Comparison of ENCODE assay signal across 25 mouse cellular contexts in genomic region chr17:69238810-69239373, GRCm38 (mm10).
A peak's percentile ranks its signal among the peaks of the same experiment; 100 is the strongest.
DNase-seq lines count a peak whose midpoint lies in the region; ATAC-seq lines count a peak whose summit lies in the region.
"Had no signal": no experiment of that assay in that cellular context is flagged by ENCODE, and none has a peak within 500 bp of the region (broad histone marks: within the 10 kb centered on the region; RNA-seq: fewer than 3 reads in every experiment).

No protein-coding gene starts in this region.

- no peak overlapping the region for H3K4me2 ChIP-seq in heart, embryonic 15.5 days
- no peak overlapping the region for H3K4me2 ChIP-seq in limb, embryonic 11.5 days (ENCODE audit: low read depth, severe bottlenecking)
- no peak overlapping the region for H3K4me2 ChIP-seq in midbrain, embryonic 16.5 days (ENCODE audit: low read length)
- no peak overlapping the region for H3K4me2 ChIP-seq in limb, embryonic 12.5 days
- H3K4me2 ChIP-seq: embryonic facial prominence, embryonic 13.5 days; heart, embryonic 11.5 days; hindbrain, embryonic 14.5 days; liver, embryonic 11.5 days had no signal

- no peak for DNase-seq in heart, postnatal 4 days
- no peak for DNase-seq in limb, embryonic 11.5 days (ENCODE audit: low spot score)
- DNase-seq in limb, embryonic 10.5 days (ENCODE audit: low spot score) = no peak
- DNase-seq in midbrain, embryonic 10.5 days (ENCODE audit: low spot score) = no peak
- no peak for DNase-seq in adrenal gland, postnatal 25 days
- DNase-seq: cerebellum, adult 11-12 months; cerebellum, postnatal 10 days; forebrain, postnatal 0 days; gastrocnemius, postnatal 14 days; heart, adult 11 months; heart, postnatal 10 days; kidney, adult 18-20 months; lung, adult 18-20 months; thymus, adult 18-20 months; thymus, postnatal 36 days had no signal

- 0 out of 2 replicates have a peak, but pooled peaks have one; percentile 35 for ATAC-seq in heart, embryonic 15.5 days (replicated peaks; ENCODE audit: insufficient number of reproducible peaks, insufficient read depth, low FRiP score, low read depth)
- 0 out of 2 replicates have a peak, but pooled peaks have one; percentile 44 for ATAC-seq in limb, embryonic 11.5 days (ENCODE audit: insufficient number of reproducible peaks, low FRiP score, low TSS enrichment, low read depth)
- 0 out of 2 replicates have a peak, but pooled peaks have one; percentile 32 for ATAC-seq in midbrain, embryonic 16.5 days
- ATAC-seq in limb, embryonic 12.5 days (ENCODE audit: insufficient number of reproducible peaks, insufficient read depth, low FRiP score, low TSS enrichment, low read depth) = peak; percentile 31; the same call in 1 of the 2 replicates
- ATAC-seq: forebrain, postnatal 0 days had no signal

- H3K27me3 ChIP-seq in heart, embryonic 15.5 days = no peaks in the 10 kb centered on the region
- no peaks in the 10 kb centered on the region for H3K27me3 ChIP-seq in limb, embryonic 11.5 days (ENCODE audit: control insufficient read depth, insufficient read depth, low read length)
- H3K27me3 ChIP-seq in limb, embryonic 10.5 days (ENCODE audit: low read depth, poor library complexity, severe bottlenecking) = no peaks in the 10 kb centered on the region
- H3K27me3 ChIP-seq in midbrain, embryonic 16.5 days (ENCODE audit: control insufficient read depth, insufficient read depth, low read depth, low read length) = no peaks in the 10 kb centered on the region
- no peaks in the 10 kb centered on the region for H3K27me3 ChIP-seq in midbrain, embryonic 10.5 days (ENCODE audit: low read depth, poor library complexity, severe bottlenecking)
- H3K27me3 ChIP-seq in limb, embryonic 12.5 days = no peaks in the 10 kb centered on the region
- H3K27me3 ChIP-seq: embryonic facial prominence, embryonic 13.5 days had no signal

- no peak overlapping the region for H3K9ac ChIP-seq in heart, embryonic 15.5 days
- H3K9ac ChIP-seq in limb, embryonic 11.5 days (ENCODE audit: low read length) = no peak overlapping the region
- H3K9ac ChIP-seq in midbrain, embryonic 16.5 days (ENCODE audit: low read depth, low read length) = no peak overlapping the region
- H3K9ac ChIP-seq in limb, embryonic 12.5 days (replicated peaks) = no peak overlapping the region
- H3K9ac ChIP-seq: embryonic facial prominence, embryonic 13.5 days; forebrain, postnatal 0 days; hindbrain, embryonic 14.5 days had no signal

- H3K4me1 ChIP-seq in heart, embryonic 15.5 days (replicated peaks) = no peaks in the 10 kb centered on the region
- H3K4me1 ChIP-seq in limb, embryonic 11.5 days (ENCODE audit: control insufficient read depth, insufficient read depth, low read length) = no peaks in the 10 kb centered on the region
- no peaks in the 10 kb centered on the region for H3K4me1 ChIP-seq in limb, embryonic 10.5 days
- H3K4me1 ChIP-seq in midbrain, embryonic 16.5 days (ENCODE audit: control insufficient read depth, insufficient read depth, low read length) = no peaks in the 10 kb centered on the region
- no peaks in the 10 kb centered on the region for H3K4me1 ChIP-seq in midbrain, embryonic 10.5 days
- H3K4me1 ChIP-seq in limb, embryonic 12.5 days (replicated peaks) = no peaks in the 10 kb centered on the region
- H3K4me1 ChIP-seq: embryonic facial prominence, embryonic 13.5 days had no signal

- 93% methylated on average over 4 of the region's 4 CpGs for WGBS in heart, embryonic 15.5 days
- WGBS in limb, embryonic 11.5 days = 96% methylated on average over 4 of the region's 4 CpGs
- WGBS in limb, embryonic 10.5 days = 95% methylated on average over 4 of the region's 4 CpGs
- 97% methylated on average over 4 of the region's 4 CpGs for WGBS in midbrain, embryonic 16.5 days
- 92% methylated on average over 4 of the region's 4 CpGs for WGBS in midbrain, embryonic 10.5 days
- 96% methylated on average over 4 of the region's 4 CpGs for WGBS in limb, embryonic 12.5 days

- peaks cover 18% of the 10 kb centered on the region; the same call in 1 of the 2 replicates for H3K36me3 ChIP-seq in heart, embryonic 15.5 days
- H3K36me3 ChIP-seq in limb, embryonic 11.5 days (ENCODE audit: control insufficient read depth, insufficient read depth, low read length) = peaks cover 2% of the 10 kb centered on the region; the same call in 1 of the 2 replicates
- peaks cover 3% of the 10 kb centered on the region; the same call in 1 of the 2 replicates for H3K36me3 ChIP-seq in limb, embryonic 10.5 days
- peaks cover 2% of the 10 kb centered on the region; the same call in 1 of the 2 replicates for H3K36me3 ChIP-seq in midbrain, embryonic 16.5 days (ENCODE audit: control insufficient read depth, insufficient read depth, low read length)
- H3K36me3 ChIP-seq in midbrain, embryonic 10.5 days = no peaks in the 10 kb centered on the region
- H3K36me3 ChIP-seq in limb, embryonic 12.5 days = peaks cover 28% of the 10 kb centered on the region

- no peak overlapping the region for H3K27ac ChIP-seq in heart, embryonic 15.5 days
- H3K27ac ChIP-seq in limb, embryonic 11.5 days (replicated peaks; ENCODE audit: low read depth, low read length) = no peak overlapping the region
- H3K27ac ChIP-seq in limb, embryonic 10.5 days = no peak overlapping the region
- no peak overlapping the region for H3K27ac ChIP-seq in midbrain, embryonic 16.5 days (ENCODE audit: low read length)
- no peak overlapping the region for H3K27ac ChIP-seq in midbrain, embryonic 10.5 days (replicated peaks)
- H3K27ac ChIP-seq in limb, embryonic 12.5 days = no peak overlapping the region
- H3K27ac ChIP-seq: embryonic facial prominence, embryonic 13.5 days; hindbrain, embryonic 14.5 days; kidney, postnatal 0 days; left cerebral cortex, adult 2 months had no signal

- H3K9me3 ChIP-seq in heart, embryonic 15.5 days (replicated peaks) = no peaks in the 10 kb centered on the region
- H3K9me3 ChIP-seq in limb, embryonic 11.5 days (ENCODE audit: control insufficient read depth, low read length) = no peaks in the 10 kb centered on the region
- no peaks in the 10 kb centered on the region for H3K9me3 ChIP-seq in limb, embryonic 10.5 days (replicated peaks)
- H3K9me3 ChIP-seq in midbrain, embryonic 16.5 days (replicated peaks; ENCODE audit: control insufficient read depth, low read length, poor library complexity, severe bottlenecking) = no peaks in the 10 kb centered on the region
- H3K9me3 ChIP-seq in midbrain, embryonic 10.5 days (replicated peaks) = no peaks in the 10 kb centered on the region
- no peaks in the 10 kb centered on the region for H3K9me3 ChIP-seq in limb, embryonic 12.5 days
- H3K9me3 ChIP-seq: embryonic facial prominence, embryonic 13.5 days had no signal

- no peak overlapping the region for H3K4me3 ChIP-seq in heart, embryonic 15.5 days
- no peak overlapping the region for H3K4me3 ChIP-seq in limb, embryonic 11.5 days (ENCODE audit: low read depth, low read length)
- no peak overlapping the region for H3K4me3 ChIP-seq in limb, embryonic 10.5 days
- H3K4me3 ChIP-seq in midbrain, embryonic 16.5 days (ENCODE audit: low read depth, low read length) = no peak overlapping the region
- no peak overlapping the region for H3K4me3 ChIP-seq in midbrain, embryonic 10.5 days
- H3K4me3 ChIP-seq in limb, embryonic 12.5 days (replicated peaks) = no peak overlapping the region
- H3K4me3 ChIP-seq: embryonic facial prominence, embryonic 13.5 days; left cerebral cortex, adult 2 months; myocyte had no signal
